30 mouse cellular contexts compared by ENCODE assay signal in genomic region chr7:27458614-27459013, GRCm38 (mm10). TPM values are rescaled to one million over a fixed set of nuclear protein-coding genes. Genes with fewer than 3 reads are reported as not detected.
DNase-seq lines count a peak whose midpoint lies in the region; ATAC-seq and TF ChIP-seq lines count a peak whose summit lies in the region.
"Had no signal": no experiment of that assay in that cellular context is flagged by ENCODE, and none has a peak within 500 bp of the region (broad histone marks: within the 10 kb centered on the region; RNA-seq: fewer than 3 reads in every experiment).

No protein-coding gene starts in this region.

- no peak overlapping the region for H3K4me3 ChIP-seq in heart, embryonic 11.5 days (ENCODE audit: low read depth, low read length)
- H3K4me3 ChIP-seq in liver, embryonic 14.5 days (ENCODE audit: insufficient read depth in 1 of 2, low read depth in 2 of 2, low read length in 2 of 2), result no peak overlapping the region
- H3K4me3 ChIP-seq: embryonic facial prominence, embryonic 13.5 days; erythroblast, embryonic 14.5 days; forebrain, embryonic 12.5 days; limb, embryonic 12.5 days; midbrain, embryonic 10.5 days; midbrain, embryonic 15.5 days; neural tube, embryonic 12.5 days had no signal

- peak; percentile 63; the same call in 1 of the 2 replicates for ATAC-seq in heart, embryonic 11.5 days (replicated peaks; ENCODE audit: insufficient number of reproducible peaks, low FRiP score, low TSS enrichment)
- ATAC-seq in erythroid progenitor cell, adult 5-6 weeks (replicated peaks; ENCODE audit: low FRiP score, poor library complexity, severe bottlenecking), result 0 out of 2 replicates have a peak, but pooled peaks have one; percentile 40
- ATAC-seq in liver, embryonic 14.5 days (ENCODE audit: insufficient read depth), result peak; percentile 45; the same call in 1 of the 2 replicates
- peak; percentile 39; the same call in 1 of the 2 replicates for ATAC-seq in megakaryocyte-erythroid progenitor cell, adult 5-6 weeks (replicated peaks; ENCODE audit: low FRiP score, low TSS enrichment, poor library complexity, severe bottlenecking)
- ATAC-seq: intestine, postnatal 0 days; lung, postnatal 0 days; midbrain, embryonic 15.5 days had no signal

- intact Hi-C loops in heart, postnatal 36 days (cut with DNase I), result no loop called here

- no peaks in the 10 kb centered on the region for H3K4me1 ChIP-seq in heart, embryonic 11.5 days (ENCODE audit: control insufficient read depth, insufficient read depth, low read length)
- H3K4me1 ChIP-seq in liver, embryonic 14.5 days (replicated peaks; ENCODE audit: control insufficient read depth in 2 of 2, insufficient read depth in 2 of 2, low read length in 1 of 2), result peaks cover 41 to 50% of the 10 kb centered on the region in 2 experiments
- H3K4me1 ChIP-seq: embryonic facial prominence, embryonic 13.5 days; forebrain, embryonic 12.5 days; limb, embryonic 12.5 days; midbrain, embryonic 10.5 days; midbrain, embryonic 15.5 days; neural tube, embryonic 12.5 days had no signal

- no peak for DNase-seq in heart, postnatal 36 days
- no peak for DNase-seq in liver, embryonic 14.5 days (ENCODE audit: low read depth in 3 of 3, low spot score in 3 of 3)
- no peak for DNase-seq in T-cell, adult 2 months (ENCODE audit: low spot score)
- no peak for DNase-seq in thymus, postnatal 25 days
- DNase-seq: adrenal gland, postnatal 36 days; cerebellum, adult 18-20 months; cerebellum, postnatal 10 days; gastrocnemius, postnatal 25 days; heart, adult 18-20 months; kidney, postnatal 25 days; lung, adult 18-20 months; right cerebral cortex, adult 18-20 months; spleen, adult 18-20 months; thymus, postnatal 14 days had no signal

- H3K27me3 ChIP-seq in heart, embryonic 11.5 days (ENCODE audit: control insufficient read depth, insufficient read depth, low read length), result no peaks in the 10 kb centered on the region
- no peaks in the 10 kb centered on the region for H3K27me3 ChIP-seq in liver, embryonic 14.5 days (ENCODE audit: control insufficient read depth, insufficient read depth, low read length)
- H3K27me3 ChIP-seq: embryonic facial prominence, embryonic 13.5 days; forebrain, embryonic 12.5 days; limb, embryonic 12.5 days; midbrain, embryonic 15.5 days; neural tube, embryonic 12.5 days had no signal

- TF ChIP-seq CTCF in liver, embryonic 14.5 days (IDR thresholded peaks at IDR 0.05; ENCODE audit: low read depth), result no peak

- H3K27ac ChIP-seq in heart, embryonic 11.5 days (ENCODE audit: low read depth, low read length), result no peak overlapping the region
- H3K27ac ChIP-seq in liver, embryonic 14.5 days, result peak overlapping the region; percentile 67
- H3K27ac ChIP-seq: embryonic facial prominence, embryonic 13.5 days; forebrain, embryonic 12.5 days; hindbrain, embryonic 14.5 days; limb, embryonic 12.5 days; macrophage; midbrain, embryonic 10.5 days; midbrain, embryonic 15.5 days; neural tube, embryonic 12.5 days had no signal

- WGBS in heart, embryonic 11.5 days (ENCODE audit: insufficient replicate concordance), result 79% methylated on average over 4 of the region's 4 CpGs
- 61% methylated on average over 4 of the region's 4 CpGs for WGBS in liver, embryonic 14.5 days (ENCODE audit: insufficient replicate concordance)

- peaks cover 4% of the 10 kb centered on the region; the same call in 1 of the 2 replicates for H3K36me3 ChIP-seq in heart, embryonic 11.5 days (ENCODE audit: control insufficient read depth, insufficient read depth, low read length)
- peaks cover 98% of the 10 kb centered on the region for H3K36me3 ChIP-seq in liver, embryonic 14.5 days (replicated peaks; ENCODE audit: control insufficient read depth, insufficient read depth, low read depth)
- H3K36me3 ChIP-seq: forebrain, embryonic 12.5 days; limb, embryonic 12.5 days; midbrain, embryonic 10.5 days; midbrain, embryonic 15.5 days; neural tube, embryonic 12.5 days had no signal

- H3K9ac ChIP-seq in heart, embryonic 11.5 days (ENCODE audit: low read depth, low read length), result no peak overlapping the region
- H3K9ac ChIP-seq in liver, embryonic 14.5 days (replicated peaks), result no peak overlapping the region
- H3K9ac ChIP-seq: embryonic facial prominence, embryonic 13.5 days; forebrain, embryonic 12.5 days; hindbrain, embryonic 14.5 days; limb, embryonic 12.5 days; midbrain, embryonic 15.5 days; neural tube, embryonic 12.5 days had no signal

- no peaks in the 10 kb centered on the region for H3K9me3 ChIP-seq in heart, embryonic 11.5 days (replicated peaks; ENCODE audit: control insufficient read depth, low read length)
- H3K9me3 ChIP-seq in liver, embryonic 14.5 days (ENCODE audit: control insufficient read depth, low read length), result no peaks in the 10 kb centered on the region
- H3K9me3 ChIP-seq: embryonic facial prominence, embryonic 13.5 days; forebrain, embryonic 12.5 days; limb, embryonic 12.5 days; midbrain, embryonic 10.5 days; midbrain, embryonic 15.5 days; neural tube, embryonic 12.5 days had no signal

- no peak overlapping the region for H3K4me2 ChIP-seq in heart, embryonic 11.5 days
- peak overlapping the region; percentile 24; the same call in 1 of the 2 replicates for H3K4me2 ChIP-seq in liver, embryonic 14.5 days (ENCODE audit: low read depth)
- H3K4me2 ChIP-seq: embryonic facial prominence, embryonic 13.5 days; forebrain, embryonic 12.5 days; hindbrain, embryonic 14.5 days; limb, embryonic 12.5 days; midbrain, embryonic 15.5 days; neural tube, embryonic 12.5 days had no signal

- TF ChIP-seq EP300 in liver, embryonic 14.5 days (IDR thresholded peaks at IDR 0.05; ENCODE audit: low read depth), result no peak

RNA-seq across cellular contexts. Expression of gene Blvrb, which starts 10.8 kb away (rescaled TPM):
- 106 and 121 TPM in 2 replicates for polyA plus RNA-seq in heart, embryonic 11.5 days (2014; fragmentation: Nextera tagmentation; extraction: Ambion mirVana)
- total RNA-seq in heart, postnatal 36 days (2021), result 10 to 100 TPM; 29.9 to 31.8 TPM
- 538 and 642 TPM in 2 replicates for total RNA-seq in erythroid progenitor cell, adult 5-6 weeks (2015; ENCODE audit: low replicate concordance)
- 484 and 602 TPM in 2 replicates for total RNA-seq in erythroid progenitor cell, adult 5-6 weeks (2017; ENCODE audit: low replicate concordance)
- 673 and 878 TPM in 2 replicates for polyA plus RNA-seq in liver, embryonic 14.5 days (2012; rRNA removed)
- polyA plus RNA-seq in liver, embryonic 14.5 days (2014; fragmentation: Nextera tagmentation; extraction: Ambion mirVana), result 1,114 and 1,162 TPM in 2 replicates
- total RNA-seq in megakaryocyte-erythroid progenitor cell, adult 5-6 weeks (2014; fragmentation: Nextera tagmentation), result 667 and 741 TPM in 2 replicates
- total RNA-seq in megakaryocyte-erythroid progenitor cell, adult 5-6 weeks (2017), result 183 and 213 TPM in 2 replicates

RNA-seq across cellular contexts. Expression of gene Sptbn4, which starts 11.1 kb away (rescaled TPM):
- polyA plus RNA-seq in heart, embryonic 11.5 days (2014; fragmentation: Nextera tagmentation; extraction: Ambion mirVana), result 0.23 and 0.30 TPM in 2 replicates
- under 1 TPM; 0.22 to 0.41 TPM for total RNA-seq in heart, postnatal 36 days (2021)
- not detected in 2 replicates for total RNA-seq in erythroid progenitor cell, adult 5-6 weeks (2015; ENCODE audit: low replicate concordance)
- 0.08 and 0.13 TPM in 2 replicates for total RNA-seq in erythroid progenitor cell, adult 5-6 weeks (2017; ENCODE audit: low replicate concordance)
- polyA plus RNA-seq in liver, embryonic 14.5 days (2012; rRNA removed), result 0.06 TPM in 2 replicates
- 0.05 and 0.06 TPM in 2 replicates for polyA plus RNA-seq in liver, embryonic 14.5 days (2014; fragmentation: Nextera tagmentation; extraction: Ambion mirVana)
- total RNA-seq in megakaryocyte-erythroid progenitor cell, adult 5-6 weeks (2014; fragmentation: Nextera tagmentation), result 0.09 and 0.37 TPM in 2 replicates
- 0.15 TPM in 1 of 2 replicates, not detected in the other for total RNA-seq in megakaryocyte-erythroid progenitor cell, adult 5-6 weeks (2017)
- total RNA-seq: common myeloid progenitor, adult 5-6 weeks; hematopoietic stem cell, adult 5-6 weeks had no signal

RNA-seq across cellular contexts. Expression of gene Sertad3, which starts 15.0 kb away (rescaled TPM):
- 19.9 and 20.3 TPM in 2 replicates for polyA plus RNA-seq in heart, embryonic 11.5 days (2014; fragmentation: Nextera tagmentation; extraction: Ambion mirVana)
- 1 to 10 TPM; 8.3 to 8.4 TPM for total RNA-seq in heart, postnatal 36 days (2021)
- total RNA-seq in erythroid progenitor cell, adult 5-6 weeks (2015; ENCODE audit: low replicate concordance), result 9.0 and 9.2 TPM in 2 replicates
- 14.8 and 19.6 TPM in 2 replicates for total RNA-seq in erythroid progenitor cell, adult 5-6 weeks (2017; ENCODE audit: low replicate concordance)
- polyA plus RNA-seq in liver, embryonic 14.5 days (2012; rRNA removed), result 22.6 and 24.0 TPM in 2 replicates
- polyA plus RNA-seq in liver, embryonic 14.5 days (2014; fragmentation: Nextera tagmentation; extraction: Ambion mirVana), result 22.5 and 25.3 TPM in 2 replicates
- total RNA-seq in megakaryocyte-erythroid progenitor cell, adult 5-6 weeks (2014; fragmentation: Nextera tagmentation), result 4.8 and 10.1 TPM in 2 replicates
- 4.3 and 12.5 TPM in 2 replicates for total RNA-seq in megakaryocyte-erythroid progenitor cell, adult 5-6 weeks (2017)

RNA-seq across cellular contexts. Expression of gene Sertad1, which starts 28.1 kb away (rescaled TPM):
- polyA plus RNA-seq in heart, embryonic 11.5 days (2014; fragmentation: Nextera tagmentation; extraction: Ambion mirVana), result 37.5 and 38.8 TPM in 2 replicates
- 10 to 100 TPM in 1 of 2 experiments, 1 to 10 TPM in 1; 9.5 to 11.5 TPM for total RNA-seq in heart, postnatal 36 days (2021)
- 1.7 and 6.8 TPM in 2 replicates for total RNA-seq in erythroid progenitor cell, adult 5-6 weeks (2015; ENCODE audit: low replicate concordance)
- total RNA-seq in erythroid progenitor cell, adult 5-6 weeks (2017; ENCODE audit: low replicate concordance), result 5.5 and 7.0 TPM in 2 replicates
- 9.9 and 13.5 TPM in 2 replicates for polyA plus RNA-seq in liver, embryonic 14.5 days (2012; rRNA removed)
- polyA plus RNA-seq in liver, embryonic 14.5 days (2014; fragmentation: Nextera tagmentation; extraction: Ambion mirVana), result 19.7 and 20.3 TPM in 2 replicates
- total RNA-seq in megakaryocyte-erythroid progenitor cell, adult 5-6 weeks (2014; fragmentation: Nextera tagmentation), result 2.0 and 6.6 TPM in 2 replicates
- total RNA-seq in megakaryocyte-erythroid progenitor cell, adult 5-6 weeks (2017), result 9.7 and 11.3 TPM in 2 replicates

RNA-seq across cellular contexts. Expression of gene Prx, which starts 40.5 kb away (rescaled TPM):
- polyA plus RNA-seq in heart, embryonic 11.5 days (2014; fragmentation: Nextera tagmentation; extraction: Ambion mirVana), result 0.76 and 0.96 TPM in 2 replicates
- total RNA-seq in heart, postnatal 36 days (2021), result under 1 TPM; 0.95 to 0.97 TPM
- 0.36 and 0.42 TPM in 2 replicates for total RNA-seq in erythroid progenitor cell, adult 5-6 weeks (2015; ENCODE audit: low replicate concordance)
- 1.4 and 5.1 TPM in 2 replicates for total RNA-seq in erythroid progenitor cell, adult 5-6 weeks (2017; ENCODE audit: low replicate concordance)
- 0.55 and 0.73 TPM in 2 replicates for polyA plus RNA-seq in liver, embryonic 14.5 days (2012; rRNA removed)
- polyA plus RNA-seq in liver, embryonic 14.5 days (2014; fragmentation: Nextera tagmentation; extraction: Ambion mirVana), result 0.23 and 0.29 TPM in 2 replicates
- 0.77 and 1.9 TPM in 2 replicates for total RNA-seq in megakaryocyte-erythroid progenitor cell, adult 5-6 weeks (2014; fragmentation: Nextera tagmentation)
- 1.3 and 1.4 TPM in 2 replicates for total RNA-seq in megakaryocyte-erythroid progenitor cell, adult 5-6 weeks (2017)

Comparison
In these comparisons a context has a peak if more than half of its experiments do, and no peak if none do; other contexts are left out.
1. RNA of gene Blvrb, which starts 10.8 kb away (total RNA-seq): 183 to 741 TPM in megakaryocyte-erythroid progenitor cell, adult 5-6 weeks and 484 to 642 TPM in erythroid progenitor cell, adult 5-6 weeks; 29.9 to 31.8 TPM in heart, postnatal 36 days; every median in the first group is over 4 times any median in the second.
2. Peak in every context shown above with its lines, with median percentiles within 50 percentile points of each other: ATAC-seq.